Mouse (Mus musculus) limb, embryonic 11.5 days (tissue): ENCODE measurements around the gene Kctd19. TPM values are rescaled to one million over a fixed set of nuclear protein-coding genes. Genes with fewer than 3 reads are reported as not detected.

Experiments used
- ATAC-seq: fragments of 200-750 bp; cut with Nextera tagmentation; 2 replicates; pipeline ENCODE4 v1.8.0; 2017; ENCODE audit warnings: low read depth; ENCODE audit not compliant: insufficient number of reproducible peaks, low FRiP score, low TSS enrichment
- DNase-seq: peaks from one replicate; pipeline ENCODE4 v3.0.0-alpha.2; 2015; ENCODE audit warnings: low spot score
- H3K27ac ChIP-seq: fragments of 300-500 bp; sonication (generic); replicated peaks from 2 replicates; pipeline ENCODE4 v1.5.1; 2014; ENCODE audit warnings: low read depth, mild to moderate bottlenecking, low read length
- H3K27me3 ChIP-seq: fragments of 300-500 bp; sonication (generic); 2 replicates; pipeline ENCODE4 v1.6.1; 2014; ENCODE audit warnings: mild to moderate bottlenecking, low read length, mixed read lengths; ENCODE audit not compliant: control insufficient read depth, insufficient read depth
- H3K36me3 ChIP-seq: fragments of 300-500 bp; sonication (generic); 2 replicates; pipeline ENCODE4 v1.6.1; 2014; ENCODE audit warnings: mild to moderate bottlenecking, low read length, moderate library complexity, mixed read lengths; ENCODE audit not compliant: control insufficient read depth, insufficient read depth
- H3K4me1 ChIP-seq: fragments of 300-500 bp; sonication (generic); 2 replicates; pipeline ENCODE4 v1.6.1; 2014; ENCODE audit warnings: low read length, mixed read lengths; ENCODE audit not compliant: control insufficient read depth, insufficient read depth
- H3K4me2 ChIP-seq: fragments of 300-500 bp; sonication (generic); 2 replicates; pipeline ENCODE4 v1.6.1; 2014; ENCODE audit warnings: low read depth, mild to moderate bottlenecking, moderate library complexity; ENCODE audit not compliant: severe bottlenecking
- H3K4me3 ChIP-seq: fragments of 300-500 bp; sonication (generic); 2 replicates; pipeline ENCODE4 v1.5.1; 2014; ENCODE audit warnings: low read depth, low read length
- H3K9ac ChIP-seq: fragments of 300-500 bp; sonication (generic); 2 replicates; pipeline ENCODE4 v1.6.1; 2014; ENCODE audit warnings: mild to moderate bottlenecking, low read length
- H3K9me3 ChIP-seq: fragments of 300-500 bp; sonication (generic); 2 replicates; pipeline ENCODE4 v1.6.1; 2016; ENCODE audit warnings: low read length; ENCODE audit not compliant: control insufficient read depth
- WGBS: fragments of 180-500 bp; shearing (Covaris S2); extraction: QIAGEN DNeasy Blood & Tissue Kit; methylation state at CpG from one replicate; pipeline ENCODE4 v1.1.7; 2014; 5-methylcytosine and 5-hydroxymethylcytosine counted together
- polyA plus RNA-seq: library from polyadenylated mRNA; unstranded; fragments of >200 nt; fragmentation: Nextera tagmentation; extraction: Ambion mirVana; gene quantifications from 2 replicates; pipeline ENCODE4 v1.2.1, GENCODE M21; 2014

Kctd19 gene
- polyA plus RNA-seq, 1 experiment from 2014 or later: not detected

DNA sequence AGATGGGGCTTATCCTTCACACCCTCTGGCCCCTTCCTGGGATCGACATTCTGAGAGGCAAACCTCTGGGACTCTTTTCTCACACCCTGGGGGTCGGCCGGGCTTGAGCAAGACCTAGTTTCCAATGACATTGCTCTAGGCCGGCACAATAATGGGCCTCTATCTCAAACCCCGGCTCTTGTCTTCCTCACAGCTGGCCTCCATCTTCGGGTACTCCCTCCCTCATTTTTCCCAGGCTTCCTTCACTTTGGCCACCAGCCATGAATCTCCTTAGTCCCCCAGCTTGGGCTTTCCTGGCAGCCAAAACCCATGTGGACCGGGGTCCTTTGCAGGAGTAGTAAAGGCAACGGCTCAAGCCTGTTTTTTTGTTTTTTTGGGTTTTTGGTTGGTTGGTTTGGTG is 71.9 kb downstream of the Kctd19 start:
- H3K27me3 ChIP-seq: no peaks in the 10 kb centered on the region
- H3K36me3 ChIP-seq: no peaks in the 10 kb centered on the region; the same call in 1 of the 2 replicates
- DNase-seq: no peak
- H3K4me2 ChIP-seq: no peak overlapping the region
- WGBS: 58% methylated on average over 8 of the region's 8 CpGs
- H3K4me1 ChIP-seq: peaks cover 9% of the 10 kb centered on the region
- no peak for ATAC-seq
- H3K4me3 ChIP-seq: no peak overlapping the region
- H3K9me3 ChIP-seq: no peaks in the 10 kb centered on the region
- H3K9ac ChIP-seq: no peak overlapping the region
- H3K27ac ChIP-seq: no peak overlapping the region

DNA sequence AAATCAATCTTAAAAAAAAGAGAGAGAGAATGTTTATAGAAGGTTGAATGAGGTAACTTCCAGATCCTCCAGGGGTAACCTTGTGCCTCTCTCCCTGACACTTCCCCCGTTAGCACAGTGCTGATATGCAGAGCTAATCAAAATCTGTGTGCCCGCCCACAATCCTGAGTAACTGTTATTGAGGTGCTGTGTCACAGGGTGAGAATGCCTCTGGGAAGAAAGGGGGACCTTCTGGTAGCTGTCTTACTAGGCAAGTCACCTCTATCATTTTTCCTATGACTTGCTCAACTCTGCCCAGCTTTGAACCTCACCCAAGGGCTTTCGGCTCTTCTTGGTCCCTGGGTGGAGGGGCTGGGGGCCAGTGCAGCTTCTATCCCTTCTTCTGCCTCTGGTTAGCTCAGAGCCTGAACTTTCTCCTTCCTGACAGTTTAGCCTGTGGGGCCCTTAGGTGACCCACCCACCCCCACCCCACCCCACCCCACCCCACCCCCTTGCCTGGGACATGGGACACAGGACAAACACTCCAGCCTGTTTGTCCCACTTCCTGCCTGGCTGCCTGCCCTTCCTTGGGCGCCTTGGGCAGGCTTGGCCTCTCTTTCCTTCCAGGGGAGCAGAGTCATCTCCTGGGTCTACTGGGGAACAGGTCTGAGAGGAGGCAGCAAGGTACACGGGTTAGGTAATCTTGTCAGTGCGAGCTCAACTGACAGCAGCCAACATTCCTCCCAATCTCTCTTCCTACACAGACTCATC is 73.2 kb downstream of the Kctd19 start:
- DNase-seq (no peak), ATAC-seq (no peak)
- WGBS: 71% methylated on average over 6 of the region's 6 CpGs
- Histone ChIP-seq H3K4me3 (no peak overlapping the region), H3K27ac (no peak overlapping the region), H3K36me3 (peaks cover 3% of the 10 kb centered on the region), H3K4me1 (0 out of 2 replicates have a peak, but pooled peaks cover under 1% of the 10 kb centered on the region), H3K9me3 (no peaks in the 10 kb centered on the region), H3K27me3 (no peaks in the 10 kb centered on the region), H3K4me2 (no peak overlapping the region), H3K9ac (no peak overlapping the region)

DNA sequence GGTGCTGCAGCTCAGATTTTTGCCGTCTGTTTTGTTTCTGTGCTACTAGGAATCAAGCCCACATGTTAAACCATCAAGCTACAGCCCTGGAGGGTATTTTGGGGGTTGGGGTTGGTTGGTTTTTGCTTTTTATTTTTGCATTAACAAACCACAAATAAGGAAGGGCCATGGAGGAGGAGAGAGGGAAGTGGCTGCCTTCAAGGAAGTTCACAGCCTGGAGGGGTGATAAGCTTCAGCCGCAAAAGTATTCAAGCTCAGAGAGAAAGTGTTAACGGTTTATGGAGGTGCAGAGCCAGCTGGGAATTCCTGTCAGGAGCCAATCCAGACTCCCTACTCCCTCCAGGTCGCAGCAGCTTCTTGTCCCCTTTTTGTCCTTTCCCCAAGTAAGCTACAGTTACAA is 74.3 kb downstream of the Kctd19 start:
- DNase-seq (no peak), ATAC-seq (no peak)
- 18% methylated on average over 4 of the region's 4 CpGs for WGBS
- peaks cover 8% of the 10 kb centered on the region for H3K36me3 ChIP-seq
- no peak overlapping the region for H3K9ac ChIP-seq
- no peak overlapping the region for H3K4me3 ChIP-seq
- H3K9me3 ChIP-seq: no peaks in the 10 kb centered on the region
- no peak overlapping the region for H3K27ac ChIP-seq
- no peak overlapping the region for H3K4me2 ChIP-seq
- H3K4me1 ChIP-seq: no peaks in the 10 kb centered on the region
- H3K27me3 ChIP-seq: no peaks in the 10 kb centered on the region

DNA sequence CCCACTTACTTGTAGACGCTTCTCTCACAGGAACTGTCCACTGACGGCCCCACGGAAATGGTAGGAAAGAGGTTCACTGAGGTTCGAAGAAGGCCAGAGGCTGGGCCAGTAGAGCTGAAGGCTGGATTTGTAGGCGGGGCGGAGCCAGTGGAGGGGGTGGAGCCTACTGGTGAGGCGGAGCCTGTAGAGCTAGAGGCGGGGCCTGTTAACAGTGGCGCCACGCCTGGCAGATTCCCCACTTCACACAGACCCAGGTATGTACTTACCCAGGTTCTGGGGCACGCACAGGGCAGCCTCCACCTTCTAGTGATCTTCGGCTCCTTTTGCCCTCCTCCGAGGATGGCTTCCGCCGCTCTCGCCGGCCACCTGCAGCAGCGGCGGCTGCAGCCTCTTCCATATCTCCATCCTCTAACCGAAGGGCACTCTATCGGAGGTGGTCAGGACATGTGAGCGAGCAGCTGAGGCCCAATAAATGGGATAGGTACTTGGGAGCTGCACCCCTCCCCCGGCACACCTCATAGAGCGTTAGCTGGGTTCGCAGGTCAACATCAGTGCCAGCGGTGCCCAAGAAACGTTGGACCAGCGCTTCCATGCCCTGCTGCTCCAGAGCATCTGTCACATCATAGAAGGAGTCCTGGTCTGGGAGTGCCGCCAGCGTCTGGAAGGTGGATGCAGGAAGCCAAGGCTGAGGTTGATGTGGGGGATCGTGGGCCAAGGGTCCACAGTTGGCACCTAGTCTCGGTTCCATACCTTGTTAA is 76.8 kb downstream of the Kctd19 start:
- 35% methylated on average over 32 of the region's 32 CpGs for WGBS
- no peak overlapping the region for H3K4me2 ChIP-seq
- no peak overlapping the region for H3K9ac ChIP-seq
- no peaks in the 10 kb centered on the region for H3K9me3 ChIP-seq
- H3K4me1 ChIP-seq: no peaks in the 10 kb centered on the region
- ATAC-seq (no peak), DNase-seq (no peak)
- no peak overlapping the region for H3K4me3 ChIP-seq
- H3K36me3 ChIP-seq: peaks cover 8% of the 10 kb centered on the region
- H3K27me3 ChIP-seq: no peaks in the 10 kb centered on the region
- H3K27ac ChIP-seq: no peak overlapping the region

Other genes starting within 250 kb of the Kctd19 start
- 105 TPM in 2 replicates for gene Cbfb, start 242.8 kb downstream of the Kctd19 start, polyA plus RNA-seq
- 29.9 and 32.5 TPM in 2 replicates for gene D230025D16Rik, start 188.4 kb downstream of the Kctd19 start, polyA plus RNA-seq
- gene B3gnt9, start 158.3 kb downstream of the Kctd19 start, polyA plus RNA-seq: 2.4 and 3.4 TPM in 2 replicates
- gene Tradd, start 148.9 kb downstream of the Kctd19 start, polyA plus RNA-seq: 11.1 and 13.6 TPM in 2 replicates
- gene Fbxl8, start 148.9 kb downstream of the Kctd19 start, polyA plus RNA-seq: 1.2 and 1.3 TPM in 2 replicates
- not detected in 2 replicates for gene Hsf4, start 143.7 kb downstream of the Kctd19 start, polyA plus RNA-seq
- 1.0 and 1.2 TPM in 2 replicates for gene Nol3, start 137.4 kb downstream of the Kctd19 start, polyA plus RNA-seq
- 17.5 and 17.9 TPM in 2 replicates for gene 4931428F04Rik, start 123.6 kb downstream of the Kctd19 start, polyA plus RNA-seq
- gene Exoc3l, start 117.4 kb downstream of the Kctd19 start, polyA plus RNA-seq: 6.6 and 8.6 TPM in 2 replicates
- gene E2f4, start 115.8 kb downstream of the Kctd19 start, polyA plus RNA-seq: 132 and 136 TPM in 2 replicates
- gene Elmo3, start 107.9 kb downstream of the Kctd19 start, polyA plus RNA-seq: 2.6 and 3.7 TPM in 2 replicates
- gene Lrrc29, start 87.2 kb downstream of the Kctd19 start, polyA plus RNA-seq: 0.64 and 0.92 TPM in 2 replicates
- 87.5 and 99.0 TPM in 2 replicates for gene Tmem208, start 87.1 kb downstream of the Kctd19 start, polyA plus RNA-seq
- gene Fhod1, start 65.5 kb downstream of the Kctd19 start, polyA plus RNA-seq: 3.4 and 3.7 TPM in 2 replicates
- 6.4 and 8.3 TPM in 2 replicates for gene Slc9a5, start 64.7 kb downstream of the Kctd19 start, polyA plus RNA-seq
- gene Plekhg4, start 40.2 kb downstream of the Kctd19 start, polyA plus RNA-seq: 0.84 and 0.92 TPM in 2 replicates
- 0.26 TPM in 1 of 2 replicates, not detected in the other for gene Lrrc36, start 69 bp upstream of the Kctd19 start, polyA plus RNA-seq
- 15.0 and 17.8 TPM in 2 replicates for gene Tppp3, start 58.0 kb upstream of the Kctd19 start, polyA plus RNA-seq
- 19.6 and 24.0 TPM in 2 replicates for gene Zdhhc1, start 83.4 kb upstream of the Kctd19 start, polyA plus RNA-seq
- 64.2 and 71.0 TPM in 2 replicates for gene Hsd11b2, start 105.3 kb upstream of the Kctd19 start, polyA plus RNA-seq
- 71.7 and 81.5 TPM in 2 replicates for gene Atp6v0d1, start 152.5 kb upstream of the Kctd19 start, polyA plus RNA-seq
- gene Ripor1, start 191.8 kb upstream of the Kctd19 start, polyA plus RNA-seq: 13.1 and 14.1 TPM in 2 replicates
- gene Ctcf, start 223.1 kb upstream of the Kctd19 start, polyA plus RNA-seq: 128 and 131 TPM in 2 replicates
- 0.73 and 1.6 TPM in 2 replicates for gene Agrp, start 223.9 kb upstream of the Kctd19 start, polyA plus RNA-seq